In the genomic region with DNA sequence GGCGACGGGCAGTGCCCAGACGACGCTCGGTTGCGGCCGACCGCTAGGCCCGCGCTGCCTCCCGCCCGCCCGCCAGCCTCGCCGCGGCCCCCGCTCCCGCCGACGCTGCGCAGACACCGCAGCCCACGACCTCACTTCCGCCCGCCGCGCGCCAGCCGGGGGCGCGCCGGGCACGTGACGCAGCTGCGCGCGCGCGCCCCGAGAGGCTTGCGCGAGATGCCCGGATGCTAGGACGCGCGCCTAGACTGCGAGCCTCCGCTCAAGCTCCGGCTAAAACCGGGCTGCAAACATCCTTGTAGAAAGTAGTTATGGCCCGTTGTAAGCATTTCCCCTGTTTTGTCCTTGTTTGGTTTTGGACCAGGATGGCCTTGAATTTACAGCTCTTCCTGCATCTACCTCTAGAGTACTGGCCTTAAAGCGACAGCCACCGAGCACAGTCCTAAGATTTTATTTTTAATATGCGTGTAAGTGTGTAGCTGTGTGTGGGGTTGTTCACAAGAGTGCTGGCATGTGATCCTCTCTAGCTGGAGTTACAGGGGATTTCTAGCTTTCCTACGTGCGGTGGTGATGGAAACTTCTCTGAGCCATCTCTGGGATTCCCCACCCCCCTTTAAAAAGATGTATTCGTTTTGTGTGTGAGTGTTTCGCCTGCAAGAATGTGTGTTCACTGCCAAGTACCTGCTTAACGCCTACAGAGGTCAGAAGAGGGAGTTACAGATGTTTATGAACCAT, we compare ENCODE assay signal across 8 mouse cellular contexts. TPM values are rescaled to one million over a fixed set of nuclear protein-coding genes. Genes with fewer than 3 reads are reported as not detected.
A peak's percentile ranks its signal among the peaks of the same experiment; 100 is the strongest.
DNase-seq lines count a peak whose midpoint lies in the region; ATAC-seq and TF ChIP-seq lines count a peak whose summit lies in the region.

Fam168b (minus strand) TSS at position 179 of the 732 bp plus-strand sequence.

- WGBS in forebrain, embryonic 12.5 days, result 2% methylated on average over 55 of the region's 59 CpGs
- under 1% methylated on average over 40 of the region's 59 CpGs for WGBS in heart, postnatal 0 days
- WGBS in liver, embryonic 16.5 days (ENCODE audit: insufficient replicate concordance), result 2% methylated on average over 56 of the region's 59 CpGs
- under 1% methylated on average over 56 of the region's 59 CpGs for WGBS in neural tube, embryonic 13.5 days

- H3K9ac ChIP-seq in CH12.LX (ENCODE audit: insufficient read depth, low read depth), result peak within 1 kb of the TSS; percentile 100
- H3K9ac ChIP-seq in forebrain, embryonic 12.5 days, result peak within 1 kb of the TSS; percentile 92
- peak within 1 kb of the TSS; percentile 92 for H3K9ac ChIP-seq in heart, postnatal 0 days (replicated peaks; ENCODE audit: low read depth, low read length)
- peak within 1 kb of the TSS; percentile 87 for H3K9ac ChIP-seq in liver, embryonic 16.5 days (ENCODE audit: low read depth, low read length)
- H3K9ac ChIP-seq in neural tube, embryonic 13.5 days, result peak within 1 kb of the TSS; percentile 92

- peak; percentile 73 for DNase-seq in CH12.LX (ENCODE audit: extremely low read depth)
- DNase-seq in c-Kit-positive CD71-positive TER-119-negative erythroid progenitor cells, embryonic 14.5 days (ENCODE audit: low read depth), result peak; percentile 62
- DNase-seq in heart, postnatal 0 days (ENCODE audit: low spot score), result peak; percentile 86
- peak; percentile 90 to 95 for DNase-seq in kidney, postnatal 4 days

- H3K4me2 ChIP-seq in CH12.LX (ENCODE audit: insufficient read depth, low read depth, poor library complexity, severe bottlenecking), result peak within 1 kb of the TSS; percentile 97
- H3K4me2 ChIP-seq in forebrain, embryonic 12.5 days, result peak within 1 kb of the TSS; percentile 91
- H3K4me2 ChIP-seq in heart, postnatal 0 days (ENCODE audit: low read depth, low read length), result peak within 1 kb of the TSS; percentile 67
- peak within 1 kb of the TSS; percentile 71 for H3K4me2 ChIP-seq in liver, embryonic 16.5 days (ENCODE audit: low read depth, low read length)
- peak within 1 kb of the TSS; percentile 97 for H3K4me2 ChIP-seq in neural tube, embryonic 13.5 days

- TF ChIP-seq EP300 in CH12.LX (IDR thresholded peaks at IDR 0.05; ENCODE audit: low read length), result peak; percentile 56; the same call in 1 of the 2 replicates
- no peak for TF ChIP-seq EP300 in heart, postnatal 0 days (IDR thresholded peaks at IDR 0.05; ENCODE audit: low read depth)

- peak; percentile 85 for TF ChIP-seq POLR2A in CH12.LX (IDR thresholded peaks at IDR 0.05; ENCODE audit: low read depth, low read length)
- peak; percentile 80 for TF ChIP-seq POLR2A in testis, adult 2 months (IDR thresholded peaks at IDR 0.05; ENCODE audit: control insufficient read depth, low read depth, low read length)

- H3K9me3 ChIP-seq in CH12.LX (replicated peaks; ENCODE audit: low read length), result no peaks in the 10 kb centered on the region
- no peaks in the 10 kb centered on the region for H3K9me3 ChIP-seq in forebrain, embryonic 12.5 days
- no peaks in the 10 kb centered on the region for H3K9me3 ChIP-seq in heart, postnatal 0 days (replicated peaks; ENCODE audit: control insufficient read depth, low read length)
- no peaks in the 10 kb centered on the region for H3K9me3 ChIP-seq in liver, embryonic 16.5 days (replicated peaks; ENCODE audit: control insufficient read depth, low read length)
- H3K9me3 ChIP-seq in neural tube, embryonic 13.5 days, result no peaks in the 10 kb centered on the region

- in situ Hi-C loops in CH12.LX (cut with MboI; ENCODE audit: low pct_ligation_motif_present, low pct_unique_long_range_greater_than_20kb, low sequenced_read_pairs), result no loop called here

- peaks cover 10 to 43% of the 10 kb centered on the region in 2 experiments for H3K4me1 ChIP-seq in CH12.LX (ENCODE audit: control insufficient read depth in 1 of 2, insufficient read depth in 2 of 2)
- H3K4me1 ChIP-seq in forebrain, embryonic 12.5 days, result peaks cover 34% of the 10 kb centered on the region
- H3K4me1 ChIP-seq in heart, postnatal 0 days (ENCODE audit: control insufficient read depth, insufficient read depth), result peaks cover 35% of the 10 kb centered on the region
- peaks cover 28% of the 10 kb centered on the region for H3K4me1 ChIP-seq in liver, embryonic 16.5 days (ENCODE audit: control insufficient read depth, low read depth, low read length)
- H3K4me1 ChIP-seq in neural tube, embryonic 13.5 days (replicated peaks), result peaks cover 40% of the 10 kb centered on the region
- H3K4me1 ChIP-seq in testis, adult 2 months (ENCODE audit: control insufficient read depth, insufficient read depth, low read length), result peaks cover 2% of the 10 kb centered on the region; the same call in 1 of the 2 replicates

- no peak for TF ChIP-seq RAD21 in CH12.LX (IDR thresholded peaks at IDR 0.05; ENCODE audit: low read depth, low read length)

- ATAC-seq in forebrain, embryonic 12.5 days (ENCODE audit: low FRiP score), result peak; percentile 90
- ATAC-seq in heart, postnatal 0 days (ENCODE audit: insufficient read depth, low read depth), result peak; percentile 91
- ATAC-seq in liver, embryonic 16.5 days (ENCODE audit: low read depth), result peak; percentile 94
- ATAC-seq in neural tube, embryonic 13.5 days (ENCODE audit: low read depth), result peak; percentile 90

- H3K79me2 ChIP-seq in CH12.LX (replicated peaks; ENCODE audit: control insufficient read depth, extremely low read depth, insufficient read depth, poor library complexity, severe bottlenecking), result peaks cover 42% of the 10 kb centered on the region

- H3K27me3 ChIP-seq in CH12.LX (replicated peaks), result no peaks in the 10 kb centered on the region
- no peaks in the 10 kb centered on the region for H3K27me3 ChIP-seq in forebrain, embryonic 12.5 days
- no peaks in the 10 kb centered on the region for H3K27me3 ChIP-seq in heart, postnatal 0 days (ENCODE audit: control insufficient read depth, insufficient read depth, low read length)
- no peaks in the 10 kb centered on the region for H3K27me3 ChIP-seq in liver, embryonic 16.5 days (ENCODE audit: control insufficient read depth, insufficient read depth, low read depth, low read length)
- H3K27me3 ChIP-seq in neural tube, embryonic 13.5 days, result no peaks in the 10 kb centered on the region
- no peaks in the 10 kb centered on the region for H3K27me3 ChIP-seq in testis, adult 2 months (ENCODE audit: control insufficient read depth, insufficient read depth, low read length)

- TF ChIP-seq CTCF in CH12.LX (conservative IDR thresholded peaks at IDR 0.05 in 1 of 2, IDR thresholded peaks at IDR 0.05 in 1 of 2; ENCODE audit: low read depth in 2 of 2, low read length in 2 of 2), result peak in 1 of 2 experiments; percentile 30; a peak in 2 of 4 replicates
- TF ChIP-seq CTCF in heart, postnatal 0 days (IDR thresholded peaks at IDR 0.05; ENCODE audit: low read depth), result no peak
- TF ChIP-seq CTCF in testis, adult 2 months (IDR thresholded peaks at IDR 0.05; ENCODE audit: control insufficient read depth, insufficient read depth, insufficient replicate concordance, low read depth, low read length), result no peak

- peak within 1 kb of the TSS; percentile 74 to 99 (median 85) for H3K4me3 ChIP-seq in CH12.LX (replicated peaks in 1 of 3; ENCODE audit: low read depth in 2 of 3, low read length in 2 of 3, poor library complexity in 1 of 3)
- peak within 1 kb of the TSS; percentile 78 for H3K4me3 ChIP-seq in forebrain, embryonic 12.5 days (replicated peaks)
- peak within 1 kb of the TSS; percentile 91 for H3K4me3 ChIP-seq in heart, postnatal 0 days (ENCODE audit: low read depth, low read length)
- peak within 1 kb of the TSS; percentile 74 for H3K4me3 ChIP-seq in liver, embryonic 16.5 days (ENCODE audit: low read depth, low read length)
- H3K4me3 ChIP-seq in neural tube, embryonic 13.5 days, result peak within 1 kb of the TSS; percentile 80
- H3K4me3 ChIP-seq in testis, adult 2 months (ENCODE audit: control insufficient read depth, low read depth, low read length), result peak within 1 kb of the TSS; percentile 98

- dilution Hi-C loops in CH12.LX (cut with MboI; ENCODE audit: extremely low pct_ligation_motif_present, extremely low pct_unique_long_range_greater_than_20kb, low sequenced_read_pairs), result no loop called here

- H3K36me3 ChIP-seq in CH12.LX (replicated peaks in 1 of 2; ENCODE audit: control insufficient read depth in 1 of 2, insufficient read depth in 1 of 2, low read length in 1 of 2), result peaks cover 0 to 4% of the 10 kb centered on the region in 2 experiments
- no peaks in the 10 kb centered on the region; the same call in 1 of the 2 replicates for H3K36me3 ChIP-seq in forebrain, embryonic 12.5 days (replicated peaks)
- H3K36me3 ChIP-seq in heart, postnatal 0 days (replicated peaks; ENCODE audit: control insufficient read depth, insufficient read depth, low read length), result no peaks in the 10 kb centered on the region
- H3K36me3 ChIP-seq in liver, embryonic 16.5 days (ENCODE audit: control insufficient read depth, insufficient read depth), result no peaks in the 10 kb centered on the region
- H3K36me3 ChIP-seq in neural tube, embryonic 13.5 days, result no peaks in the 10 kb centered on the region
- no peaks in the 10 kb centered on the region for H3K36me3 ChIP-seq in testis, adult 2 months (ENCODE audit: control insufficient read depth, insufficient read depth, low read length)

- H3K27ac ChIP-seq in CH12.LX (ENCODE audit: insufficient read depth, low read depth), result peak within 1 kb of the TSS; percentile 89
- peak within 1 kb of the TSS; percentile 98 for H3K27ac ChIP-seq in forebrain, embryonic 12.5 days
- H3K27ac ChIP-seq in heart, postnatal 0 days (ENCODE audit: low read depth), result peak within 1 kb of the TSS; percentile 95
- H3K27ac ChIP-seq in liver, embryonic 16.5 days (ENCODE audit: low read length), result peak within 1 kb of the TSS; percentile 84
- peak within 1 kb of the TSS; percentile 99 for H3K27ac ChIP-seq in neural tube, embryonic 13.5 days (replicated peaks)
- peak within 1 kb of the TSS; percentile 93 for H3K27ac ChIP-seq in testis, adult 2 months (ENCODE audit: control insufficient read depth, insufficient read depth, low read depth, low read length)

TF ChIP-seq in CH12.LX, 34 proteins besides CTCF, POLR2A, EP300 and RAD21 (continues in another document):
- TF ChIP-seq HCFC1 (IDR thresholded peaks at IDR 0.05; ENCODE audit: low read depth, low read length) (peak; percentile 39), NRF1 (IDR thresholded peaks at IDR 0.05; ENCODE audit: low read depth, low read length) (peak; percentile 80), MAZ (IDR thresholded peaks at IDR 0.05; ENCODE audit: low read depth, low read length) (0 out of 2 replicates have a peak, but pooled peaks have one; percentile 32)

RNA-seq across cellular contexts. Expression of gene Fam168b, which starts in this region (rescaled TPM):
- total RNA-seq in CH12.LX (2012; rRNA removed), result 50.5 and 51.3 TPM in 2 replicates
- 64.4 and 67.5 TPM in 2 replicates for total RNA-seq in CH12.LX (2014; rRNA removed)
- 57.3 and 60.9 TPM in 2 replicates for polyA plus RNA-seq in CH12.LX (2012; ENCODE audit: insufficient read length, low read depth)
- polyA plus RNA-seq in forebrain, embryonic 12.5 days (2016; fragmentation: Nextera tagmentation; extraction: Ambion mirVana), result 176 and 179 TPM in 2 replicates
- total RNA-seq in heart, postnatal 0 days (2014; rRNA removed; ENCODE audit: low replicate concordance), result 83.3 and 96.0 TPM in 2 replicates
- 18.9 and 21.5 TPM in 2 replicates for polyA plus RNA-seq in heart, postnatal 0 days (2015; fragmentation: Nextera tagmentation; extraction: Ambion mirVana)
- 12.7 and 13.5 TPM in 2 replicates for polyA plus RNA-seq in liver, embryonic 16.5 days (2015; fragmentation: Nextera tagmentation; extraction: Ambion mirVana)
- 127 and 131 TPM in 2 replicates for polyA plus RNA-seq in neural tube, embryonic 13.5 days (2015; fragmentation: Nextera tagmentation; extraction: Ambion mirVana)
- 59.1 and 70.5 TPM in 2 replicates for polyA plus RNA-seq in testis, adult 2 months (2012; rRNA removed)

Comparison
In these comparisons a context has a peak if more than half of its experiments do, and no peak if none do; other contexts are left out.
1. Peak in every context shown above with its lines: DNase-seq, ATAC-seq, H3K4me3 ChIP-seq and H3K27ac ChIP-seq.